Mouse (Mus musculus): ENCODE data around the gene Wfdc15a. TPM values are rescaled to one million over a fixed set of nuclear protein-coding genes. Genes with fewer than 3 reads are reported as not detected.

Wfdc15a gene
- total RNA-seq, 2 experiments from 2014 or later: not detected

GRCm38 (mm10) chr2:164180124-164180523 lies 19.8 kb downstream of the Wfdc15a start:
- ATAC-seq (replicated peaks; ENCODE audit: poor library complexity): peak; percentile 53

- ATAC-seq (replicated peaks; ENCODE audit: poor library complexity): no peak
Observed at GRCm38 (mm10) chr2:164177831-164178230, 22.1 kb downstream of the Wfdc15a start.

- ATAC-seq (replicated peaks; ENCODE audit: poor library complexity): peak; percentile 54
Observed at GRCm38 (mm10) chr2:164175850-164176249, 24.1 kb downstream of the Wfdc15a start.

GRCm38 (mm10) chr2:164174649-164175395 lies 25.1 kb downstream of the Wfdc15a start:
- ATAC-seq (replicated peaks; ENCODE audit: poor library complexity): no peak

GRCm38 (mm10) chr2:164173394-164173793 lies 26.5 kb downstream of the Wfdc15a start:
- ATAC-seq (replicated peaks; ENCODE audit: poor library complexity): peak; percentile 54

- no peak for ATAC-seq (replicated peaks; ENCODE audit: poor library complexity)
Observed at GRCm38 (mm10) chr2:164170902-164171301, 29.0 kb downstream of the Wfdc15a start, which contains the start of gene Kcns1. Gene Kcns1, minus strand, starts transcription at chr2:164171113.

GRCm38 (mm10) chr2:164170326-164170725 lies 29.6 kb downstream of the Wfdc15a start:
- no peak for ATAC-seq (replicated peaks; ENCODE audit: poor library complexity)

- ATAC-seq (replicated peaks; ENCODE audit: poor library complexity): peak; percentile 60
Observed at GRCm38 (mm10) chr2:164168571-164168946, 31.4 kb downstream of the Wfdc15a start.

GRCm38 (mm10) chr2:164167752-164168570 lies 32.0 kb downstream of the Wfdc15a start:
- ATAC-seq (replicated peaks; ENCODE audit: poor library complexity): no peak

- ATAC-seq (replicated peaks; ENCODE audit: poor library complexity): no peak
Observed at GRCm38 (mm10) chr2:164164941-164165340, 35.0 kb downstream of the Wfdc15a start.

- ATAC-seq (replicated peaks; ENCODE audit: poor library complexity): no peak
Observed at GRCm38 (mm10) chr2:164161515-164162055, 38.3 kb downstream of the Wfdc15a start.

GRCm38 (mm10) chr2:164158838-164159237 lies 41.1 kb downstream of the Wfdc15a start:
- ATAC-seq (replicated peaks; ENCODE audit: poor library complexity): no peak

GRCm38 (mm10) chr2:164156158-164156557 lies 43.8 kb downstream of the Wfdc15a start:
- no peak for ATAC-seq (replicated peaks; ENCODE audit: poor library complexity)

- no peak for ATAC-seq (replicated peaks; ENCODE audit: poor library complexity)
Observed at GRCm38 (mm10) chr2:164154007-164154406, 45.9 kb downstream of the Wfdc15a start.

- ATAC-seq (replicated peaks; ENCODE audit: poor library complexity): no peak
Observed at GRCm38 (mm10) chr2:164152341-164152740, 47.6 kb downstream of the Wfdc15a start.

- ATAC-seq (replicated peaks; ENCODE audit: poor library complexity): no peak
Observed at GRCm38 (mm10) chr2:164150086-164150760, 49.7 kb downstream of the Wfdc15a start.

Other genes starting within 250 kb of the Wfdc15a start
- gene Ywhab, start 205.2 kb downstream of the Wfdc15a start, total RNA-seq (2015): 140 and 141 TPM in 2 replicates
- 54.8 and 57.9 TPM in 2 replicates for gene Ywhab, start 205.2 kb downstream of the Wfdc15a start, total RNA-seq (2017)
- gene Pabpc1l, start 174.7 kb downstream of the Wfdc15a start, total RNA-seq (2015): 1.0 and 2.2 TPM in 2 replicates
- 0.61 and 0.83 TPM in 2 replicates for gene Pabpc1l, start 174.7 kb downstream of the Wfdc15a start, total RNA-seq (2017)
- gene Stk4, start 129.8 kb downstream of the Wfdc15a start, total RNA-seq (2015): 152 and 189 TPM in 2 replicates
- gene Stk4, start 129.8 kb downstream of the Wfdc15a start, total RNA-seq (2017): 115 and 156 TPM in 2 replicates
- 48.0 and 55.0 TPM in 2 replicates for gene Tomm34, start 129.0 kb downstream of the Wfdc15a start, total RNA-seq (2015)
- 44.5 and 44.8 TPM in 2 replicates for gene Tomm34, start 129.0 kb downstream of the Wfdc15a start, total RNA-seq (2017)
- 0.05 TPM in 1 of 2 replicates, not detected in the other for gene Kcns1, start 29.0 kb downstream of the Wfdc15a start, total RNA-seq (2015)
- 0.08 and 0.17 TPM in 2 replicates for gene Kcns1, start 29.0 kb downstream of the Wfdc15a start, total RNA-seq (2017)
- gene Wfdc5, start 17.4 kb downstream of the Wfdc15a start, total RNA-seq (2015): not detected in 2 replicates
- not detected in 2 replicates for gene Wfdc5, start 17.4 kb downstream of the Wfdc15a start, total RNA-seq (2017)
- not detected in 2 replicates for gene Wfdc12, start 9.5 kb downstream of the Wfdc15a start, total RNA-seq (2015)
- gene Wfdc12, start 9.5 kb downstream of the Wfdc15a start, total RNA-seq (2017): not detected in 2 replicates
- not detected in 2 replicates for gene Wfdc15b, start 21.5 kb upstream of the Wfdc15a start, total RNA-seq (2015)
- gene Wfdc15b, start 21.5 kb upstream of the Wfdc15a start, total RNA-seq (2017): not detected in 2 replicates
- not detected in 2 replicates for gene Svs2, start 38.3 kb upstream of the Wfdc15a start, total RNA-seq (2015)
- gene Svs2, start 38.3 kb upstream of the Wfdc15a start, total RNA-seq (2017): not detected in 2 replicates
- not detected in 2 replicates for gene Svs3b, start 56.5 kb upstream of the Wfdc15a start, total RNA-seq (2015)
- not detected in 2 replicates for gene Svs3b, start 56.5 kb upstream of the Wfdc15a start, total RNA-seq (2017)
- gene Svs4, start 78.3 kb upstream of the Wfdc15a start, total RNA-seq (2015): not detected in 2 replicates
- gene Svs4, start 78.3 kb upstream of the Wfdc15a start, total RNA-seq (2017): not detected in 2 replicates
- not detected in 2 replicates for gene Svs3a, start 89.1 kb upstream of the Wfdc15a start, total RNA-seq (2015)
- gene Svs3a, start 89.1 kb upstream of the Wfdc15a start, total RNA-seq (2017): not detected in 2 replicates
- not detected in 2 replicates for gene Svs6, start 116.6 kb upstream of the Wfdc15a start, total RNA-seq (2015)
- not detected in 2 replicates for gene Svs6, start 116.6 kb upstream of the Wfdc15a start, total RNA-seq (2017)
- gene Svs5, start 132.6 kb upstream of the Wfdc15a start, total RNA-seq (2015): not detected in 2 replicates
- gene Svs5, start 132.6 kb upstream of the Wfdc15a start, total RNA-seq (2017): not detected in 2 replicates
- gene Slpi, start 189.0 kb upstream of the Wfdc15a start, total RNA-seq (2015): 244 and 316 TPM in 2 replicates
- gene Slpi, start 189.0 kb upstream of the Wfdc15a start, total RNA-seq (2017): 39.7 and 71.6 TPM in 2 replicates
- gene Rbpjl, start 203.0 kb upstream of the Wfdc15a start, total RNA-seq (2015): not detected in 2 replicates
- gene Rbpjl, start 203.0 kb upstream of the Wfdc15a start, total RNA-seq (2017): not detected in 2 replicates
- gene Matn4, start 205.0 kb upstream of the Wfdc15a start, total RNA-seq (2015): not detected in 2 replicates
- not detected in 2 replicates for gene Matn4, start 205.0 kb upstream of the Wfdc15a start, total RNA-seq (2017)
- gene Sdc4, start 243.8 kb upstream of the Wfdc15a start, total RNA-seq (2015): not detected in 2 replicates
- 0.41 TPM in 1 of 2 replicates, not detected in the other for gene Sdc4, start 243.8 kb upstream of the Wfdc15a start, total RNA-seq (2017)

Measured in megakaryocyte progenitor cell, adult 5-6 weeks (primary cell).